Mouse (Mus musculus) midbrain, embryonic 16.5 days (tissue): ENCODE measurements at regions not wholly inside any gene's neighbourhood (a gene's known extent, or its start where the extent isn't known, plus 50 kb on each side); places are given as distances from the start of the nearest gene placed in this dataset.

Source experiments
- ATAC-seq: fragments of 200-750 bp; cut with Nextera tagmentation; 2 replicates; pipeline ENCODE4 v1.8.0; 2017; ENCODE audit warnings: moderate TSS enrichment
- H3K27ac ChIP-seq: fragments of 300-500 bp; sonication (generic); 2 replicates; pipeline ENCODE4 v1.5.1; 2014; ENCODE audit warnings: mild to moderate bottlenecking, low read length, mixed read lengths
- H3K27me3 ChIP-seq: fragments of 300-500 bp; sonication (generic); 2 replicates; pipeline ENCODE4 v1.6.1; 2014; ENCODE audit warnings: low read depth, low read length, mixed read lengths; ENCODE audit not compliant: control insufficient read depth, insufficient read depth
- H3K36me3 ChIP-seq: fragments of 300-500 bp; sonication (generic); 2 replicates; pipeline ENCODE4 v1.6.1; 2014; ENCODE audit warnings: mild to moderate bottlenecking, low read length, moderate library complexity, mixed read lengths; ENCODE audit not compliant: control insufficient read depth, insufficient read depth
- H3K4me1 ChIP-seq: fragments of 300-500 bp; sonication (generic); 2 replicates; pipeline ENCODE4 v1.6.1; 2014; ENCODE audit warnings: mild to moderate bottlenecking, low read length, mixed read lengths; ENCODE audit not compliant: control insufficient read depth, insufficient read depth
- H3K4me2 ChIP-seq: fragments of 300-500 bp; sonication (generic); 2 replicates; pipeline ENCODE4 v1.6.1; 2014; ENCODE audit warnings: mild to moderate bottlenecking, low read length, mixed read lengths
- H3K4me3 ChIP-seq: fragments of 300-500 bp; sonication (generic); 2 replicates; pipeline ENCODE4 v1.5.1; 2014; ENCODE audit warnings: low read depth, mild to moderate bottlenecking, low read length, moderate library complexity, mixed read lengths
- H3K9ac ChIP-seq: fragments of 300-500 bp; sonication (generic); 2 replicates; pipeline ENCODE4 v1.6.1; 2014; ENCODE audit warnings: low read depth, low read length, mixed read lengths
- H3K9me3 ChIP-seq: fragments of 300-500 bp; sonication (generic); replicated peaks from 2 replicates; pipeline ENCODE4 v1.6.1; 2014; ENCODE audit warnings: mild to moderate bottlenecking, low read length, mixed read lengths; ENCODE audit not compliant: control insufficient read depth, poor library complexity, severe bottlenecking
- WGBS: fragments of 180-500 bp; shearing (Covaris S2); extraction: QIAGEN DNeasy Blood & Tissue Kit; methylation state at CpG from one replicate; pipeline ENCODE4 v1.1.7; 2014; 5-methylcytosine and 5-hydroxymethylcytosine counted together

GRCm38 (mm10) chr10:117896911-117897643, 51.2 kb upstream of the Rap1b start:
- no peaks in the 10 kb centered on the region for H3K9me3 ChIP-seq
- no peak overlapping the region for H3K4me2 ChIP-seq
- no peak overlapping the region for H3K9ac ChIP-seq
- H3K4me1 ChIP-seq = no peaks in the 10 kb centered on the region
- no peak for ATAC-seq
- no peak overlapping the region for H3K27ac ChIP-seq
- H3K27me3 ChIP-seq = no peaks in the 10 kb centered on the region
- H3K36me3 ChIP-seq = no peaks in the 10 kb centered on the region
- H3K4me3 ChIP-seq = no peak overlapping the region
- 76% methylated on average over 12 of the region's 12 CpGs for WGBS

GRCm38 (mm10) chr10:117897766-117898165, 51.9 kb upstream of the Rap1b start:
- Histone ChIP-seq H3K27me3 (no peaks in the 10 kb centered on the region), H3K4me3 (no peak overlapping the region), H3K36me3 (no peaks in the 10 kb centered on the region), H3K9ac (no peak overlapping the region), H3K9me3 (no peaks in the 10 kb centered on the region), H3K4me2 (no peak overlapping the region), H3K27ac (no peak overlapping the region), H3K4me1 (no peaks in the 10 kb centered on the region)
- 78% methylated on average over 5 of the region's 5 CpGs for WGBS
- no peak for ATAC-seq

GRCm38 (mm10) chr10:117898391-117898790, 52.6 kb upstream of the Rap1b start:
- H3K9ac ChIP-seq = no peak overlapping the region
- H3K4me2 ChIP-seq = no peak overlapping the region
- no peak overlapping the region for H3K4me3 ChIP-seq
- ATAC-seq = no peak
- H3K9me3 ChIP-seq = no peaks in the 10 kb centered on the region
- H3K27me3 ChIP-seq = no peaks in the 10 kb centered on the region
- H3K4me1 ChIP-seq = no peaks in the 10 kb centered on the region
- no peak overlapping the region for H3K27ac ChIP-seq
- no peaks in the 10 kb centered on the region for H3K36me3 ChIP-seq
- 93% methylated on average over 3 of the region's 3 CpGs for WGBS

GRCm38 (mm10) chr10:117899410-117899935, 53.6 kb upstream of the Rap1b start:
- ATAC-seq = no peak
- Histone ChIP-seq H3K9ac (no peak overlapping the region), H3K4me3 (no peak overlapping the region), H3K27me3 (no peaks in the 10 kb centered on the region), H3K9me3 (no peaks in the 10 kb centered on the region), H3K4me2 (no peak overlapping the region), H3K27ac (no peak overlapping the region), H3K36me3 (no peaks in the 10 kb centered on the region), H3K4me1 (no peaks in the 10 kb centered on the region)
- WGBS = 75% methylated on average over 13 of the region's 13 CpGs

- no peaks in the 10 kb centered on the region for H3K4me1 ChIP-seq
- ATAC-seq = 0 out of 2 replicates have a peak, but pooled peaks have one; percentile 37
- H3K4me2 ChIP-seq = peak overlapping the region; percentile 55
- no peaks in the 10 kb centered on the region for H3K27me3 ChIP-seq
- WGBS = 16% methylated on average over 27 of the region's 27 CpGs
- H3K9me3 ChIP-seq = no peaks in the 10 kb centered on the region
- H3K9ac ChIP-seq = peak overlapping the region; percentile 27
- H3K36me3 ChIP-seq = no peaks in the 10 kb centered on the region
- H3K27ac ChIP-seq = no peak overlapping the region
- peak overlapping the region; percentile 32 for H3K4me3 ChIP-seq
Measured at GRCm38 (mm10) chr10:117905666-117906266, 59.9 kb upstream of the Rap1b start.

- no peaks in the 10 kb centered on the region for H3K36me3 ChIP-seq
- H3K9ac ChIP-seq = no peak overlapping the region; the same call in 1 of the 2 replicates
- H3K27ac ChIP-seq = no peak overlapping the region
- no peaks in the 10 kb centered on the region for H3K4me1 ChIP-seq
- ATAC-seq = peak; percentile 83
- 24% methylated on average over 11 of the region's 11 CpGs for whole genome bisulfite sequencing
- peak overlapping the region; percentile 55 for H3K4me2 ChIP-seq
- no peaks in the 10 kb centered on the region for H3K9me3 ChIP-seq
- H3K27me3 ChIP-seq = no peaks in the 10 kb centered on the region
- peak overlapping the region; percentile 32 for H3K4me3 ChIP-seq
Measured at GRCm38 (mm10) chr10:117906267-117906811, 60.5 kb upstream of the Rap1b start.

- ATAC-seq = peak; percentile 36; the same call in 1 of the 2 replicates
- Histone ChIP-seq H3K9ac (no peak overlapping the region), H3K27me3 (no peaks in the 10 kb centered on the region), H3K4me3 (no peak overlapping the region), H3K9me3 (no peaks in the 10 kb centered on the region), H3K4me2 (no peak overlapping the region), H3K27ac (no peak overlapping the region), H3K36me3 (no peaks in the 10 kb centered on the region), H3K4me1 (no peaks in the 10 kb centered on the region)
- 31% methylated on average over 16 of the region's 16 CpGs for WGBS
Measured at GRCm38 (mm10) chr10:117908079-117908675, 62.3 kb upstream of the Rap1b start.

GRCm38 (mm10) chr10:117909155-117909554, 63.3 kb upstream of the Rap1b start:
- H3K9ac ChIP-seq = no peak overlapping the region
- H3K36me3 ChIP-seq = no peaks in the 10 kb centered on the region
- H3K27me3 ChIP-seq = no peaks in the 10 kb centered on the region
- H3K4me3 ChIP-seq = no peak overlapping the region
- whole genome bisulfite sequencing = 81% methylated on average over 4 of the region's 4 CpGs
- H3K4me2 ChIP-seq = no peak overlapping the region
- no peaks in the 10 kb centered on the region for H3K9me3 ChIP-seq
- no peaks in the 10 kb centered on the region for H3K4me1 ChIP-seq
- no peak for ATAC-seq
- H3K27ac ChIP-seq = no peak overlapping the region
